Mouse (Mus musculus) lung, embryonic 16.5 days (tissue): ENCODE results near the gene Lrmda. TPM values are rescaled to one million over a fixed set of nuclear protein-coding genes. Genes with fewer than 3 reads are reported as not detected.

Experiments used
- ATAC-seq: fragments of 200-750 bp; cut with Nextera tagmentation; 2 replicates; pipeline ENCODE4 v1.8.0; 2017; ENCODE audit warnings: low read depth, mild to moderate bottlenecking, moderate library complexity
- H3K27ac ChIP-seq: fragments of 300-500 bp; sonication (generic); 2 replicates; pipeline ENCODE4 v1.5.1; 2014; ENCODE audit warnings: mild to moderate bottlenecking, control low read depth, low read length
- H3K27me3 ChIP-seq: fragments of 300-500 bp; sonication (generic); 2 replicates; pipeline ENCODE4 v1.6.1; 2014; ENCODE audit warnings: low read depth, low read length, mixed read lengths; ENCODE audit not compliant: control insufficient read depth, insufficient read depth
- H3K36me3 ChIP-seq: fragments of 300-500 bp; sonication (generic); 2 replicates; pipeline ENCODE4 v1.6.1; 2014; ENCODE audit warnings: low read length; ENCODE audit not compliant: control insufficient read depth, insufficient read depth
- H3K4me1 ChIP-seq: fragments of 300-500 bp; sonication (generic); replicated peaks from 2 replicates; pipeline ENCODE4 v1.6.1; 2014; ENCODE audit warnings: low read length, mixed read lengths; ENCODE audit not compliant: control insufficient read depth, insufficient read depth
- H3K4me2 ChIP-seq: fragments of 300-500 bp; sonication (generic); 2 replicates; pipeline ENCODE4 v1.6.1; 2014; ENCODE audit warnings: low read depth, low read length, control low read depth
- H3K4me3 ChIP-seq: fragments of 300-500 bp; sonication (generic); 2 replicates; pipeline ENCODE4 v1.5.1; 2014; ENCODE audit warnings: mild to moderate bottlenecking, low read length, control low read depth
- H3K9ac ChIP-seq: fragments of 300-500 bp; sonication (generic); 2 replicates; pipeline ENCODE4 v1.6.1; 2014; ENCODE audit warnings: low read length, control low read depth
- H3K9me3 ChIP-seq: fragments of 300-500 bp; sonication (generic); 2 replicates; pipeline ENCODE4 v1.6.1; 2016; ENCODE audit warnings: low read length; ENCODE audit not compliant: control insufficient read depth
- WGBS: fragments of 180-500 bp; shearing (Covaris S2); extraction: QIAGEN DNeasy Blood & Tissue Kit; methylation state at CpG from one replicate; pipeline ENCODE4 v1.1.7; 2014; 5-methylcytosine and 5-hydroxymethylcytosine counted together
- polyA plus RNA-seq: library from polyadenylated mRNA; unstranded; fragments of >200 nt; fragmentation: Nextera tagmentation; extraction: Ambion mirVana; gene quantifications from 2 replicates; pipeline ENCODE4 v1.2.1, GENCODE M21; 2015

Gene Lrmda
- polyA plus RNA-seq, 1 experiment from 2014 or later, result 1.2 TPM

DNA sequence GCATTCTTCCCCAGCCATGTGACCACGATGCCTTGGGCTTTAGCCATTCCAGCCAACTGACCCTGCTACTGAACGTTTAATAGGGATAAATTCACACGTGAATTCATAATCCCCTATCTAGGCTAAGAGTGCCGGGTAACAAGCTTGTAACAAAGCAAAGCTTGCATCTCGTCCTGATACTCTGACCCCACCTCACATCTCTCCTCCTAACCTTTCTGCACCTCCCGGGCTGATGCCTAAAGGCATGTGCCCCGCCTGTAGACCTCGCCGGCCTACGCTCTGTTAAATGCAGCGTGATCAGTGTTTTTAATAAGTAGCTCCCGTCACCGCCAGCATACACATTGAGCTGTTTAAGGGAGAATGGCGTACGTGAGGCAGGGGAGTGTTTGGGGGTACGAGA lies 54.7 kb downstream of the Lrmda start:
- Histone ChIP-seq H3K36me3 (no peaks in the 10 kb centered on the region), H3K4me2 (no peak overlapping the region), H3K27ac (no peak overlapping the region), H3K4me3 (no peak overlapping the region), H3K27me3 (no peaks in the 10 kb centered on the region), H3K9ac (no peak overlapping the region), H3K9me3 (no peaks in the 10 kb centered on the region), H3K4me1 (no peaks in the 10 kb centered on the region)
- ATAC-seq, result no peak
- 71% methylated on average over 16 of the region's 16 CpGs for WGBS

DNA sequence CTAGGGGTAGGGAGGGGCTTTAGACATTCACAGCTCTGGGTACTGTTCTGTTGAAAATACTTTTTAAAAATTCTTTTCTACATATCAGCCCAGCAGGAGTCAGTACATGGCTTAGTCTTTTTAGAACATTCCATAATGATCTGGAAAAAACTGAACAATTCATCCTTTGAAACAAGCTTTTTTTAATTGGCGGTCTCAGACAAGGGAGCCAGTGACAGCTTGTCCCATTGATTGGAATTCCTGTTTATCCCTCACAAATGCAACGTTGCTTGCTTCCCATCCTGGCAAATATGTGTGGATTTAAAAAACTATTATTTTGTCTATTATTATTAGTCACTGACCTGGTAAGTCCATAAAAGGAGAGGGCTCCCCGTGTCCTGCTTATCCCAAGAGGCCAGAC lies 64.4 kb downstream of the Lrmda start:
- no peak for ATAC-seq
- Histone ChIP-seq H3K36me3 (no peaks in the 10 kb centered on the region), H3K4me3 (no peak overlapping the region), H3K9me3 (peaks cover 11% of the 10 kb centered on the region; the same call in 1 of the 2 replicates), H3K27ac (no peak overlapping the region), H3K4me2 (no peak overlapping the region), H3K27me3 (no peaks in the 10 kb centered on the region), H3K9ac (no peak overlapping the region), H3K4me1 (no peaks in the 10 kb centered on the region)
- WGBS, result 66% methylated on average over 3 of the region's 3 CpGs

DNA sequence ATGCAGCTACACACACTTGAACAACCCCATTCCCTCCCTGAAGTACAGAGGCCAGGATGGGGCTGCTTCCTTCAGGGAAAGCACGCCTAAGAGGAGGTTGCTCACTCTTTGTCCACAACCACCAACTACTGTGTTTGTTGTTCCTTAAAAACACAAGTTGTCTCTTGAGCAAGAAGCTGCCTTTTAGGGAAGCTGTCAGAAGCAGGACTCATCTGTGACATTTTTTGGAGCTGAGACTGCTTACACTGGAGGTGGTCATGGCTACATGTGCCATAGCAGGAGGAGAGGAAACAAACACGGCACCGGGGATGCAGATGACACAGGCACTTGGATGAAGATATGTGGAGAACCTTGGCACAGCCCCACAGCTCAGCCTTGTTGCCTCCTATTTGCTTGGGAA lies 65.9 kb downstream of the Lrmda start:
- ATAC-seq, result no peak
- Histone ChIP-seq H3K4me1 (peaks cover 10% of the 10 kb centered on the region), H3K27ac (no peak overlapping the region), H3K4me2 (no peak overlapping the region), H3K9me3 (peaks cover 11% of the 10 kb centered on the region; the same call in 1 of the 2 replicates), H3K36me3 (no peaks in the 10 kb centered on the region), H3K27me3 (no peaks in the 10 kb centered on the region), H3K4me3 (no peak overlapping the region), H3K9ac (no peak overlapping the region)
- 74% methylated on average over 3 of the region's 3 CpGs for WGBS

DNA sequence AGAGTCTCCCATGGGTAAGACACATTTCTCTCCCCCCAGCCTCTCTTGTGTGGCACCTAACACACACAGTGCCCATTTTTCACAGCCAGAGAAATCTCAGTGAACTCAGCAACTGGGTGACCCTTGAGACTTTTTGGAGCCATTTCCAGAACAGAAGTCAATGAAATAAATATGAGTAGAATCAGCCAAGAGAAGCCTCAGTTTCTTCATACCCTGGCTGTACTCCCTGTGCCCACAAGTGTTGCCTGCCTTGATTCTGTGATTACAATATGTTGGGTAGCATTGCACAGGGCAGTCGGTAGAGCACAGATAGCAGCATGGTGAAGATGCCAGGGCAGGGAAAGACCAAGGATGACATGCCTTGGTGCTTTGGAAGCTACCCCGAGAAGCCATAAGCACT lies 69.1 kb downstream of the Lrmda start:
- no peaks in the 10 kb centered on the region for H3K27me3 ChIP-seq
- peaks cover 8% of the 10 kb centered on the region; the same call in 1 of the 2 replicates for H3K9me3 ChIP-seq
- no peak overlapping the region for H3K4me2 ChIP-seq
- no peaks in the 10 kb centered on the region for H3K36me3 ChIP-seq
- ATAC-seq, result no peak
- H3K4me3 ChIP-seq, result no peak overlapping the region
- WGBS, result 90% methylated on average over 2 of the region's 2 CpGs
- H3K4me1 ChIP-seq, result peaks cover 32% of the 10 kb centered on the region
- no peak overlapping the region for H3K9ac ChIP-seq
- no peak overlapping the region for H3K27ac ChIP-seq

DNA sequence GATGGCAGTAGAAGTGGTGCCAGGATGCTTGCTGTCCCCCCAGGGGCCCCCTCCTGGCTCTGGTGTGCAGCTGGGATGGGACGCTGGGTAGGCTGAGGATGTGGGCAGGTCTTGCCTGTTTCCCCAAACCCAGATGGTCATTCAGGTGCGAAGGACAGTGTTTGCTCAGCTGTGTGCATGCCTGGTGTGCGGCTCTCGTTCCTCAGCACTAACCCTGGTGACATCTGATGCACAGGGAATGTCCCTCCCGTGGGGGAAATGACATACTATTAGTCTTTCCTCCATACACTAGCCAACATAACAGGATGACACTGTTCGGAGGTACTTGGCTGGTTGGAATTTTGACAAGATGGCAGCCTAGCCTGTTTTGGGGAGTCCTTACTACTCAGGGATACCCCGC lies 69.8 kb downstream of the Lrmda start:
- no peak overlapping the region for H3K9ac ChIP-seq
- H3K27ac ChIP-seq, result no peak overlapping the region
- H3K36me3 ChIP-seq, result no peaks in the 10 kb centered on the region
- WGBS, result 48% methylated on average over 7 of the region's 7 CpGs
- H3K9me3 ChIP-seq, result peaks cover 8% of the 10 kb centered on the region; the same call in 1 of the 2 replicates
- no peak for ATAC-seq
- H3K4me1 ChIP-seq, result peaks cover 34% of the 10 kb centered on the region
- H3K4me3 ChIP-seq, result no peak overlapping the region
- H3K27me3 ChIP-seq, result peaks cover 4% of the 10 kb centered on the region; the same call in 1 of the 2 replicates
- no peak overlapping the region for H3K4me2 ChIP-seq

DNA sequence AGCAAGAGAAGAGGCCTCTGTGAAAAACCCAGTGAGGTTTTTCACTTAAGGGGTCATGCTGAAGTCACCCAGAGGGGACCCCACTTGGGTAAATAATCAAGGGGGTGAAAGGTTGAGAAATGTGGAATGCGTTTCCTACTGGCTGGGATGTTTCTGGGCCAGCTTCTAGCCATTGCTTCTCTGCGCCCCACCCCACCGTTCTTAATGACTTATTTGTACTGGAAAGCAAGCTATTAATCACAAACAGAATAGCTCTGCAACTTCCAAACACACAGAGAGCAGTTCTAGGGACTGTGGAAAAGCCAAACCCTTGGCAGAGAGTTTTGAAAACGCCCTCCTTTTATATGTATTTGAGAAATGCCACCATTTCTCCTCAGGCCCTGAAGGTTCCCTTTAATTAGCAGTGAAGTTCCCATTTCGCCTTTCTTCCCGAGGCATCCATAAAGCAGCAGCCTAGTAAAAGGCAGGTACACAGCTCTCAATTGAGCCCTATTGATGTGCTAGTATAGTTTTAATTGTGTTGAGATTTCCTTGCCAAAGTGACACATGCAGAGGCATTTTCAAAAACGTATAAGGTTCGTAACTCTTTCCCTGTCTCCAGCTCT lies 70.5 kb downstream of the Lrmda start:
- Histone ChIP-seq H3K9ac (no peak overlapping the region), H3K27me3 (peaks cover 5% of the 10 kb centered on the region; the same call in 1 of the 2 replicates), H3K4me3 (no peak overlapping the region), H3K27ac (peak overlapping the region; percentile 26; the same call in 1 of the 2 replicates), H3K9me3 (peaks cover 8% of the 10 kb centered on the region; the same call in 1 of the 2 replicates), H3K4me2 (peak overlapping the region; percentile 16; the same call in 1 of the 2 replicates), H3K36me3 (no peaks in the 10 kb centered on the region), H3K4me1 (peaks cover 38% of the 10 kb centered on the region)
- peak; percentile 41 for ATAC-seq
- WGBS, result 48% methylated on average over 8 of the region's 8 CpGs

DNA sequence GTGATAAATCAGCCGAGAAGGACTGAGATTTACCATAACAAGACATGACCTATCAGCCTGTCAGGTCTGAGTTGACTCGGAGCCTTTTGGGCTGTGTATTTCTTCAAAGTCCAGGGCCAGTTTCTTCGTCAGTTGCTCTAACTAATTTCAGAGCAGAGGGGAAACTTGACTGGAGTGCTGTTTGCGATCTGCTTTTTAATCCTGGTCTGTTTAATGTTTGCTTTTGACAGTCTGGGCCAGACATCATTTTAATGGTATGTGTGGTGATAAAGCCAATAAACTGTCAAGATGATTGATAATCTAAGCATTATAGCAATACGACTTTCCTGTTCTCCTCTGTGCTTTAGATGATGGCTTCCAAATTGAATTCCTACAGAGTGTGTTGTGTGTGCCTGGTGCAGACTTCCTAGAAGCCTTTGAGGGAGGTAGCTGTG lies 71.3 kb downstream of the Lrmda start:
- Histone ChIP-seq H3K27me3 (peaks cover 5% of the 10 kb centered on the region; the same call in 1 of the 2 replicates), H3K4me1 (peaks cover 42% of the 10 kb centered on the region), H3K4me3 (no peak overlapping the region), H3K9ac (no peak overlapping the region), H3K4me2 (no peak overlapping the region; the same call in 1 of the 2 replicates), H3K9me3 (peaks cover 8% of the 10 kb centered on the region; the same call in 1 of the 2 replicates), H3K27ac (peak overlapping the region; percentile 26; the same call in 1 of the 2 replicates), H3K36me3 (no peaks in the 10 kb centered on the region)
- peak; percentile 70 for ATAC-seq
- WGBS, result 20% methylated on average over 5 of the region's 5 CpGs

DNA sequence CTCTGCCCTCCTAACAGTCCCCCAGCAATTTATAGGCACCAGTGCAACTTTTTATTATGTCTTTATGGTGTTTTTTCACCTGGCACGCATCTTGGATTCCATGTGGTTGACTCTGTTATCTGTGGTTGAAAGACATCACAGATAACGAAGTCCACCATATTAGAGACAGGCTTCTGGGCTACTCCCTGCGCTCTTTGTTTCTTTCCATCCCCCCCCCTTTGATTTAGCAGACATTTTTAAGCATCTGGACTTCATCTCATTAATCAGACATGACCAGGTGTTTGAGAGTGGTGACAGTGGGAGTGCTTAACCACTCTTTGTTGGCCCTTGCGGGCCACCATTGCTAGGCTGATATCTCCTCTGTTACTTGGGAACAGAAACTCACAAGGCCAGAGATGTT lies 71.8 kb downstream of the Lrmda start:
- no peak overlapping the region for H3K27ac ChIP-seq
- H3K9me3 ChIP-seq, result peaks cover 8% of the 10 kb centered on the region; the same call in 1 of the 2 replicates
- H3K9ac ChIP-seq, result no peak overlapping the region
- no peak overlapping the region for H3K4me2 ChIP-seq
- 66% methylated on average over 4 of the region's 4 CpGs for whole genome bisulfite sequencing
- H3K27me3 ChIP-seq, result peaks cover 5% of the 10 kb centered on the region; the same call in 1 of the 2 replicates
- ATAC-seq, result no peak
- H3K4me3 ChIP-seq, result no peak overlapping the region
- no peaks in the 10 kb centered on the region for H3K36me3 ChIP-seq
- H3K4me1 ChIP-seq, result peaks cover 42% of the 10 kb centered on the region

DNA sequence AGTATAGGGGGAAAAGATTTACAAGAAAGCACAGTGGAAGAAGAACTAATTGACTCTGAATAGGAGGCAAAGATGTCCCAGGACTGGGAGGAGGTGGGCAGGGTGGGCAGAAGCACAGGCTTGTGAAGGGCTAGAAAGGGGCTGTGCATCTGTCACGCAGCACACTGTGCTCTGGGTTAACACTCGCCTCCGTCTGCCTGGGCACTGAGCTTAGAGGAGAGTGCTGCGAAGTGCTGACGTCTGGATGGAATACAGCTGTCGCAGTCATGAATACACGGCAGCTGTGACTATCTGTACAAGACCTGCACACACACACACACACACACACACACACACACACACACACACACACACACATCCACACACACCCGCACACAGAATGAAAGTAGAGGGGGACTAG lies 73.6 kb downstream of the Lrmda start:
- Histone ChIP-seq H3K9ac (no peak overlapping the region), H3K4me3 (no peak overlapping the region), H3K27ac (peak overlapping the region; percentile 20; the same call in 1 of the 2 replicates), H3K9me3 (peaks cover 3% of the 10 kb centered on the region; the same call in 1 of the 2 replicates), H3K27me3 (peaks cover 5% of the 10 kb centered on the region; the same call in 1 of the 2 replicates), H3K4me1 (peaks cover 42% of the 10 kb centered on the region), H3K36me3 (no peaks in the 10 kb centered on the region), H3K4me2 (peak overlapping the region; percentile 16; the same call in 1 of the 2 replicates)
- peak; percentile 76 for ATAC-seq
- 25% methylated on average over 8 of the region's 8 CpGs for WGBS
